Mouse (Mus musculus): ENCODE measurements around the gene Corin. TPM values are rescaled to one million over a fixed set of nuclear protein-coding genes. Genes with fewer than 3 reads are reported as not detected.

Corin gene
- polyA plus RNA-seq, 1 experiment from 2014 or later = 2.3 TPM

DNA sequence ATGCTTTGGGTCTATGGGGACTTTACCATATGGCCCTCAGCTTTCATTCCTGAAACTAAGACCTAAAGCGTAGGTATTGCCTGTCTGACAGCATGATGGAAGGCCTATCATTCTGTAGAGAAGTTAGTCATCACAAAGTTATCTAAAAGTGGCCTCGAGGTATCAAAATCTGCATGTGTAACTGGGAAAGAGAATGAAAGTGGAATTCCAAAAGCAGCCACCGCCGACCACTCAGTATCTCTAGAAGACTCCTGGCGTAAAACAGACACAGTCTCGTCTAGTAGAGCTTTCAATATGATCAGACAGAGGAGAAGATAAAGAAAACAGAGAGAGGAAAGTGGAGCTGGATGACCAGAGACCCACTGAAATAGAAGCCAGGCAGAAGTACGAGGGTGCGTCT, 123.7 kb downstream of the Corin start:
- WGBS = 80% methylated on average over 8 of the region's 8 CpGs
- no peak overlapping the region for H3K4me2 ChIP-seq
- no peaks in the 10 kb centered on the region for H3K36me3 ChIP-seq
- H3K9me3 ChIP-seq = no peaks in the 10 kb centered on the region
- no peak overlapping the region for H3K4me3 ChIP-seq (replicated peaks)
- no peaks in the 10 kb centered on the region for H3K27me3 ChIP-seq
- H3K4me1 ChIP-seq (replicated peaks) = no peaks in the 10 kb centered on the region
- no peak for ATAC-seq (ENCODE audit: insufficient number of reproducible peaks, insufficient read depth, low FRiP score, low TSS enrichment, low read depth)
- no peak overlapping the region for H3K27ac ChIP-seq
- H3K9ac ChIP-seq (replicated peaks) = no peak overlapping the region

DNA sequence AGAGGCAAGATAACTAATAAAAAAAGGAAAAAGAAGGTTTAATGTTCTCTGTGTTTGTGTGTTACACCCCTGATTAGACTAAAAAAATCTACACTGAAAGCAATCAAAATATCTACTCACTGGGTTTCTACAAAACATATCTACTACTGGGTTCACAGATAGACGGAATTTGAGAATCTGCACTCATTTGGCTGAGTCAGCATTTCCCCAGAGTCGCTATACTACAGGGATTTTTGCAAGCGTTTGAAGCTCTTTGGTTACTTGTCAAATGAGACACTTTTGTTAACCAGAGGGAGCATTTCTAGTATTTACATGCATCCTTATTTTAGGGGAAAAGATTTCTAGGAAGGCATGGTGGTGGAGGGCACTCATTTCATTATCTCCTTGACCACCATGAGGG, 136.3 kb downstream of the Corin start:
- no peaks in the 10 kb centered on the region for H3K27me3 ChIP-seq
- no peak overlapping the region for H3K9ac ChIP-seq (replicated peaks)
- 89% methylated on average over 3 of the region's 3 CpGs for WGBS
- no peak overlapping the region for H3K4me2 ChIP-seq
- no peaks in the 10 kb centered on the region for H3K4me1 ChIP-seq (replicated peaks)
- no peak for ATAC-seq (ENCODE audit: insufficient number of reproducible peaks, insufficient read depth, low FRiP score, low TSS enrichment, low read depth)
- no peak overlapping the region for H3K27ac ChIP-seq
- no peaks in the 10 kb centered on the region for H3K36me3 ChIP-seq
- no peak overlapping the region for H3K4me3 ChIP-seq (replicated peaks)
- no peaks in the 10 kb centered on the region for H3K9me3 ChIP-seq

DNA sequence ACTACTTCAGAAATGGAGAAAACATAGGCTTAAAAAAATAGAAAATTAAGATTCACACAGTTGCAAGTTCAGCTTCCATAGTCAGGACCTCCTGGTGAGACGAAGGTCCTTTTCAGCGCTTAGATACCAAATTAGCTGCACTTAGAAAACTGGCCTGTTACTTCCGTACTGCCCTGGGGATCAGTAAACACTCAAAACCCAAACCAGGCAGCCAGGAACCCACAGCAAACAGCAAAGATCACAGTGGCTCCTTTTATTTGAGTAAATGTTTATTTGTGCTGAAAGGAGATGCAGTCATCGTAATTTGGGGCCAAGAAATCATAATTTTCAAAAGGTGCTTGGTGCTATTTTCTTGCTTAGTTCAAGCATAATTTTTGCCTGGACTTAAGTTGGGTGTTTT, 138.5 kb downstream of the Corin start:
- Histone ChIP-seq H3K4me3 (replicated peaks) (no peak overlapping the region), H3K27ac (no peak overlapping the region), H3K36me3 (no peaks in the 10 kb centered on the region), H3K4me2 (no peak overlapping the region), H3K9me3 (no peaks in the 10 kb centered on the region), H3K27me3 (no peaks in the 10 kb centered on the region), H3K4me1 (replicated peaks) (no peaks in the 10 kb centered on the region), H3K9ac (replicated peaks) (no peak overlapping the region)
- ATAC-seq (ENCODE audit: insufficient number of reproducible peaks, insufficient read depth, low FRiP score, low TSS enrichment, low read depth) = no peak
- 48% methylated on average over 4 of the region's 4 CpGs for WGBS

DNA sequence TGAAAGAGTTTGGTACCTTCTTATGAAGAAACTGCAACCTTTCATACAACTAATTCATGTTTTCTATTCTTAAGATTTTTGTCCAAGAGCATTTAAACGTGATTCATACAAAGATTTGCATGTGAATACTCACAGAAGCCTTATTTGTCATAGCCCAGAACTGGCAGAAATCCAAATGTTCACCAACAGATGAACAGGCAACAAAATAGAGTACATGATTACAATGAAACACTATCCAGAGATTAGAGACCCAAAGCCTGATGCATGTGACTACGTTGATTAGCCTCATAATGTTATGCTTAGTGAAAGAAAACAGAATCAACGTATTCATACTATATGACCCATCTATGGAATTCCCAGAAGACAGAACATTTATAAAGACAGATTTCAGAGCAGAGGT, 140.4 kb downstream of the Corin start:
- H3K27ac ChIP-seq = no peak overlapping the region
- 83% methylated on average over 3 of the region's 3 CpGs for WGBS
- no peak overlapping the region for H3K4me3 ChIP-seq (replicated peaks)
- no peaks in the 10 kb centered on the region for H3K36me3 ChIP-seq
- H3K4me2 ChIP-seq = no peak overlapping the region
- no peaks in the 10 kb centered on the region for H3K9me3 ChIP-seq
- no peak overlapping the region for H3K9ac ChIP-seq (replicated peaks)
- H3K4me1 ChIP-seq (replicated peaks) = no peaks in the 10 kb centered on the region
- no peaks in the 10 kb centered on the region for H3K27me3 ChIP-seq
- ATAC-seq (ENCODE audit: insufficient number of reproducible peaks, insufficient read depth, low FRiP score, low TSS enrichment, low read depth) = no peak

DNA sequence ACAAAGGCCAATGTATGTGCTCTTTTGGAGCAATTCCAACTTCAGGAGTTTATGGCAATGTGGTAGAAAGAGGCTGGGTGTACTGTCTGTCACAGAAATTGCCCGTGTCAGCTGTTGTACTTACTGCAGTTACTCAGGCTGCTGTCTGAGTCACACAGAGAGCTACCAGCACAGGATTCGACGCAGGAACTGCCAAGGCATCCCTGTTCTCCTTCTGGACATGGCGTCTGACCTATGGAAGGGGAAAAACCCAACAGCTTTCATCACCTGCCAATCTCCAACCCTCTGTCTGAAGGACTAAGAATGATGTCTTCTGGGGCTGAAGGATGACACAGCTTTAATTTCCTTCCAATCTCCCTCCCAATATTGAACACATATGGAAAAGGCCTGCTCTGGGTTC, 150.5 kb downstream of the Corin start:
- no peak overlapping the region for H3K4me2 ChIP-seq
- H3K27ac ChIP-seq = no peak overlapping the region
- H3K4me1 ChIP-seq (replicated peaks) = 0 out of 2 replicates have a peak, but pooled peaks cover 3% of the 10 kb centered on the region
- H3K4me3 ChIP-seq (replicated peaks) = no peak overlapping the region
- no peaks in the 10 kb centered on the region for H3K36me3 ChIP-seq
- no peaks in the 10 kb centered on the region for H3K27me3 ChIP-seq
- H3K9me3 ChIP-seq = no peaks in the 10 kb centered on the region
- no peak for ATAC-seq (ENCODE audit: insufficient number of reproducible peaks, insufficient read depth, low FRiP score, low TSS enrichment, low read depth)
- H3K9ac ChIP-seq (replicated peaks) = no peak overlapping the region
- WGBS = 64% methylated on average over 4 of the region's 4 CpGs

DNA sequence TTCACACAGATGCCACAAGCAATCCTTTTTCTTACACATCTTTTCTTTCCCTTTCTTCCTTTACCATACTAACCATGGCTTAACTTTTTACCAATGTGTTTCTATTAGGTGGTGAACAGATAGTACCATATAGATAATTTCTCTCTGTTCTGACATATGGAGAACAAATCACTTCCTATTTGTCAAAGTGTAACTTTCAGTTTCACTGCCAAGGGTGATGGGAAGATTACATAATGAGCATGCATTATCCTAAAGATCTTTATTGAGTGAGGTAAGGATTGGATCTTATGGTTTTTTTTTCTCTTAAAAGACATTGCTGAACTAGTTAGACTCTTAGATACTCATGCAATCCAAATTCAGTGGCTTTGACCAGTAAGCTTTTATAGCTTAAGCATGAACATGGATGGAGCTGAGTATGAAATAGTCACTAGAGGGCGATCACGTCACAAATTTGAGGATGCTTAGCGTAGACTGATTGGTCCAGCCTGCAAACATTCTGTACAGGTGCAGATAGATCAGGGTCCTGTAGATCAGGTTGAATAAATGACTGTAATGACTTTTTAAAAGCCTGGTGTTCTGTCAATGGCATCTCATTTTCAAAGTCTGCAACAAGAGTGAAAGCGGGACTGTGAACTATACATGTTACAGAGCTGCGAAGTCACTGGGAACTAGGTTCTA, 154.1 kb downstream of the Corin start:
- Histone ChIP-seq H3K4me2 (no peak overlapping the region), H3K4me3 (replicated peaks) (no peak overlapping the region), H3K27me3 (no peaks in the 10 kb centered on the region), H3K9ac (replicated peaks) (no peak overlapping the region), H3K36me3 (no peaks in the 10 kb centered on the region), H3K27ac (no peak overlapping the region), H3K4me1 (replicated peaks) (0 out of 2 replicates have a peak, but pooled peaks cover 3% of the 10 kb centered on the region), H3K9me3 (no peaks in the 10 kb centered on the region)
- ATAC-seq (ENCODE audit: insufficient number of reproducible peaks, insufficient read depth, low FRiP score, low TSS enrichment, low read depth) = no peak
- 32% methylated on average over 5 of the region's 5 CpGs for WGBS

DNA sequence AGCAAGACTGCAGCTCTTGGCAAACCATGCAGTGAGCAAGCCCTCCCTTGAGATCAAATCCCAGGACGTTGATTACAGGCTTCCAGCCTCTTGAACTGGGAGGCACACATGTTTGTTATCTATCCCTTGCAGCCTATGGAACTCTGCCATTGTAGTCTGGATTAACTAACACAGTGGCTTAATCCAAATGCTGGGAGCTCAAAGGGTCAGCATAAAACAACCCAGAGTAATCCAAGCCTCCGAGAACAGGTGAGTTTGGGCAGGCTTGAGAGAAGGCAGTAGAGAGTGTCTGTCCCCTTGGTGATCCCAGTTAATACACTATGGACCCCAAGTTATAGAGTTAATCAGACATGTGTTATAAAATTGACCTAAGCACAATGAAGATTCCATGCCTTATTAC, 155.7 kb downstream of the Corin start:
- Histone ChIP-seq H3K9ac (replicated peaks) (no peak overlapping the region), H3K4me2 (no peak overlapping the region), H3K4me3 (replicated peaks) (no peak overlapping the region), H3K4me1 (replicated peaks) (0 out of 2 replicates have a peak, but pooled peaks cover under 1% of the 10 kb centered on the region), H3K27ac (no peak overlapping the region), H3K27me3 (no peaks in the 10 kb centered on the region), H3K36me3 (no peaks in the 10 kb centered on the region), H3K9me3 (no peaks in the 10 kb centered on the region)
- WGBS = 66% methylated on average over 2 of the region's 2 CpGs
- ATAC-seq (ENCODE audit: insufficient number of reproducible peaks, insufficient read depth, low FRiP score, low TSS enrichment, low read depth) = no peak

DNA sequence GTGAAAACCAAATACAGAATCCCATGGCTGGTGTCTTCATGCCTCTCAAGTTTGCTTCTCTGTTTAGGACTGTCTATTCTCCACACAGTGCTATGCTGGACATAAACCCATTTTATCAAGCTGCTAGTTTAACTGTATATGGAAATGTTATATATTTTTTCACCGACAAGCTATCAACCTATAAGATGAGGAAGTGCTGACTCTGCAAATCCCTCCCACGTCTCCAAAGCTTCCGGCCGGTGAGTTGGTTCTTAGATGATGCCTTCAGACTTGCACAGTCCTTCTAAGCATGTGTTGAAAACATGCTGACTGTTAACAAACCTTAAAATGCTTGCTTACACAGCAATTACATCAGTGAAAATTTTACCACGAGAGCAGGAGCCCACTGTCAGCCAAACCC, 168.4 kb downstream of the Corin start:
- H3K4me1 ChIP-seq (replicated peaks) = no peaks in the 10 kb centered on the region
- no peak overlapping the region for H3K4me2 ChIP-seq
- ATAC-seq (ENCODE audit: insufficient number of reproducible peaks, insufficient read depth, low FRiP score, low TSS enrichment, low read depth) = no peak
- no peaks in the 10 kb centered on the region for H3K9me3 ChIP-seq
- no peaks in the 10 kb centered on the region for H3K36me3 ChIP-seq
- no peaks in the 10 kb centered on the region for H3K27me3 ChIP-seq
- no peak overlapping the region for H3K4me3 ChIP-seq (replicated peaks)
- no peak overlapping the region for H3K27ac ChIP-seq
- H3K9ac ChIP-seq (replicated peaks) = no peak overlapping the region
- WGBS = 81% methylated on average over 5 of the region's 5 CpGs

DNA sequence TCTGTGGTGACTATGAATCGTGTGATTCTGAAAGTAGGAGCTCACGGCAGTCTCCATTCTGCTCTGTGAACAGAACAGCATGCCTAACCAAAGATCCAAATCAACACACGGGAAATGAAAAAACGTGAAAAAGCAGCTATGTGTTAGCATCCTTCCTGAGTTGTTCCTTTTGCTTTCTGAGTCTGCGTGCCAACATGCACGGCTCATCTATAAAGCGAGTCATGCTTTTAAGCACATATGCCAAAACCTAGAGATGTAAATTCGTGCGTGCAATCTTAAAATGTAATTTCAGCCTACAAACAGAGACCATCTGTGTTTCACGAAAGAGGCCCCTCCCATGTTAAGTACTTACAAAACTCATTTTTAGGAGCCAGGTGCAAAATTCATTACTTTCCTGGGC, 171.4 kb downstream of the Corin start:
- Histone ChIP-seq H3K9me3 (no peaks in the 10 kb centered on the region), H3K4me1 (replicated peaks) (peaks cover 9% of the 10 kb centered on the region), H3K27me3 (no peaks in the 10 kb centered on the region), H3K4me3 (replicated peaks) (no peak overlapping the region), H3K9ac (replicated peaks) (no peak overlapping the region), H3K4me2 (no peak overlapping the region), H3K27ac (no peak overlapping the region), H3K36me3 (no peaks in the 10 kb centered on the region)
- WGBS = 71% methylated on average over 10 of the region's 10 CpGs
- no peak for ATAC-seq (ENCODE audit: insufficient number of reproducible peaks, insufficient read depth, low FRiP score, low TSS enrichment, low read depth)

DNA sequence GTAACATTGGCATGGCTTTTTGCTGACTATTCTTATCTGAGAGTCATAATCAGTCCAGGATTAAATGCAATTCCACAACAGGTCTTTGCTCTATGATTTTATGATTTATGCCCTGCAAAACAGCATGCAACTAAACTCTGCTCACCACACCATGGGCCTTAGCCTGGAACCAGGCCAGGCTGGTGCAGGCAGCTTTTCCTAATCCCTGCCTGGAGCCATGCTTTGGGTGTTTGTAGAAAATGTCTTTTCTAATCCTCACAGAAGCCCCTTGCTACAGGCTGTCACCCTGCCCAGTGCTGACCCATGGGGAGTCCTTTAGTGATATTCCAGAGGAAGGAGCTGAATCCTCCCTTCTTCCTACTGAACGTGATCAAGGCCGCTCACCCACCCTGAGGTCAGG, 173.1 kb downstream of the Corin start:
- no peak overlapping the region for H3K4me2 ChIP-seq
- H3K9me3 ChIP-seq = no peaks in the 10 kb centered on the region
- H3K4me1 ChIP-seq (replicated peaks) = peaks cover 9% of the 10 kb centered on the region
- ATAC-seq (ENCODE audit: insufficient number of reproducible peaks, insufficient read depth, low FRiP score, low TSS enrichment, low read depth) = no peak
- H3K27ac ChIP-seq = no peak overlapping the region
- WGBS = 63% methylated on average over 2 of the region's 2 CpGs
- H3K36me3 ChIP-seq = no peaks in the 10 kb centered on the region
- no peak overlapping the region for H3K4me3 ChIP-seq (replicated peaks)
- H3K27me3 ChIP-seq = no peaks in the 10 kb centered on the region
- no peak overlapping the region for H3K9ac ChIP-seq (replicated peaks)

DNA sequence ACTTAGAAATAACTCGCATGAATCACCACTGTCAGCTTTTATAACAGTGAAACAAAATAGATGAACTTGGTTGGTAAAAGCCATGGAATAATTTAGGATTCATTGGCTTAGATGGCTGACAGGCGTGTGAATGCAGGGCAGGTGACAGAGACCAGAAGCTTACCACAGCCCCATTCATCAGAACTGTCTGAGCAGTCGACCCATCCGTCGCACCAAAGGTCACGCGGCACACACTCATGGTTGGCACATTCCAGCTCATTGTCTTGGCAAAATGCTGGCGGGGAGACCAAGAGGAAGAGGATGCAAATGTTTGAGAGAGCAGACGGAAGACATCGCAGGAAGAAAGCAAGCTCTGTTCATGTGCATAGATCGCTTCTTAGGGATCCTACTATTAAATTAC, 173.6 kb downstream of the Corin start:
- H3K4me3 ChIP-seq (replicated peaks) = no peak overlapping the region
- no peaks in the 10 kb centered on the region for H3K27me3 ChIP-seq
- no peak overlapping the region for H3K9ac ChIP-seq (replicated peaks)
- no peak for ATAC-seq (ENCODE audit: insufficient number of reproducible peaks, insufficient read depth, low FRiP score, low TSS enrichment, low read depth)
- H3K4me2 ChIP-seq = no peak overlapping the region
- peaks cover 9% of the 10 kb centered on the region for H3K4me1 ChIP-seq (replicated peaks)
- H3K36me3 ChIP-seq = no peaks in the 10 kb centered on the region
- H3K9me3 ChIP-seq = no peaks in the 10 kb centered on the region
- 69% methylated on average over 11 of the region's 11 CpGs for WGBS
- H3K27ac ChIP-seq = no peak overlapping the region

DNA sequence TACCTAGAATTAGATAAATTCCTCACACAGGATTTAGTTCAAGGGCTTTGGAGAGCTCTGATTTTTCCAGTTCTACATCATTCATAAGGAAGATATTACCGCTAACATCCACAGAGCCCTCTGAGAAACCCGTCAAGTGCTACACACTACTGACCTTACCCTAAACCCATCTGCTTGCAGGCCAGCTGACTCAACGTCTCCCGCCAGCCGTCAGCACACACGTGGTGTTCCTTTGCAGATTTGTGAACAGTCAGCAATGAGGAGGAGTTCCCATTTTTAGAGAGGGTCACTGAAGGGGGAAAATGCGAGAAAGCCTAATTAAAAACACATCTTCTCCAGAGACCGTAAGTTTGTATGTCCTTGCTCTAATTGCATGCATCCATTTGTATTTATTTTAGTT, 174.8 kb downstream of the Corin start:
- H3K9me3 ChIP-seq = no peaks in the 10 kb centered on the region
- no peak overlapping the region for H3K4me2 ChIP-seq
- H3K27ac ChIP-seq = no peak overlapping the region
- H3K9ac ChIP-seq (replicated peaks) = no peak overlapping the region
- H3K4me1 ChIP-seq (replicated peaks) = peaks cover 9% of the 10 kb centered on the region
- H3K27me3 ChIP-seq = no peaks in the 10 kb centered on the region
- WGBS = 24% methylated on average over 8 of the region's 8 CpGs
- ATAC-seq (ENCODE audit: insufficient number of reproducible peaks, insufficient read depth, low FRiP score, low TSS enrichment, low read depth) = no peak
- no peaks in the 10 kb centered on the region for H3K36me3 ChIP-seq
- no peak overlapping the region for H3K4me3 ChIP-seq (replicated peaks)
